Mouse (Mus musculus) testis, adult 2 months (tissue): Measurements from ENCODE around the gene Dapk2. TPM values are rescaled to one million over a fixed set of nuclear protein-coding genes. Genes with fewer than 3 reads are reported as not detected.

ENCODE experiments used
- H3K27ac ChIP-seq: fragments of 200-500 bp; 2 replicates; pipeline ENCODE4 v1.5.1; 2012; ENCODE audit warnings: low read depth, low read length; ENCODE audit not compliant: control insufficient read depth, insufficient read depth
- H3K27me3 ChIP-seq: fragments of 200-500 bp; 2 replicates; pipeline ENCODE4 v1.6.1; 2012; ENCODE audit warnings: mild to moderate bottlenecking, low read length, moderate library complexity; ENCODE audit not compliant: control insufficient read depth, insufficient read depth
- H3K36me3 ChIP-seq: fragments of 200-500 bp; 2 replicates; pipeline ENCODE4 v1.6.1; 2012; ENCODE audit warnings: mild to moderate bottlenecking, low read length; ENCODE audit not compliant: control insufficient read depth, insufficient read depth
- H3K4me1 ChIP-seq: fragments of 200-500 bp; 2 replicates; pipeline ENCODE4 v1.6.1; 2012; ENCODE audit warnings: low read length; ENCODE audit not compliant: control insufficient read depth, insufficient read depth
- H3K4me3 ChIP-seq: fragments of 200-500 bp; 2 replicates; pipeline ENCODE4 v1.5.1; 2012; ENCODE audit warnings: low read depth, mild to moderate bottlenecking, low read length, moderate library complexity, mixed read lengths; ENCODE audit not compliant: control insufficient read depth
- CTCF ChIP-seq: fragments of 200-500 bp; IDR thresholded peaks from 2 replicates; pipeline ENCODE4 v1.5.1; 2012; ENCODE audit warnings: low read depth, mild to moderate bottlenecking, inconsistent platforms, low read length, moderate library complexity; ENCODE audit not compliant: control insufficient read depth, insufficient read depth, insufficient replicate concordance
- POLR2A ChIP-seq: fragments of 200-500 bp; IDR thresholded peaks from 2 replicates; pipeline ENCODE4 v1.6.1; 2012; ENCODE audit warnings: low read depth, mild to moderate bottlenecking, inconsistent platforms, low read length, moderate library complexity; ENCODE audit not compliant: control insufficient read depth
- polyA plus RNA-seq: library from polyadenylated mRNA; depleted of rRNA; stranded (reverse); fragments of >200 nt; gene quantifications from 2 replicates; pipeline ENCODE4 v1.2.3, GENCODE M21; 2012

Gene Dapk2
- polyA plus RNA-seq, 1 experiment: 0.67 TPM

GRCm38 (mm10) chr9:66196561-66196960 is 38.5 kb downstream of the Dapk2 start:
- H3K4me1 ChIP-seq: no peaks in the 10 kb centered on the region; the same call in none of the 2 replicates
- H3K36me3 ChIP-seq: no peaks in the 10 kb centered on the region
- H3K27ac ChIP-seq: no peak overlapping the region
- no peak overlapping the region for H3K4me3 ChIP-seq
- no peaks in the 10 kb centered on the region for H3K27me3 ChIP-seq
- TF ChIP-seq CTCF (no peak), POLR2A (no peak)

GRCm38 (mm10) chr9:66198533-66198932 is 40.5 kb downstream of the Dapk2 start:
- no peaks in the 10 kb centered on the region for H3K27me3 ChIP-seq
- no peak overlapping the region for H3K27ac ChIP-seq
- TF ChIP-seq CTCF (no peak), POLR2A (no peak)
- H3K4me1 ChIP-seq: no peaks in the 10 kb centered on the region; the same call in none of the 2 replicates
- H3K4me3 ChIP-seq: no peak overlapping the region
- H3K36me3 ChIP-seq: no peaks in the 10 kb centered on the region

GRCm38 (mm10) chr9:66199657-66200410 is 41.8 kb downstream of the Dapk2 start:
- no peak for TF ChIP-seq POLR2A
- no peak for TF ChIP-seq CTCF
- H3K27ac ChIP-seq: no peak overlapping the region

GRCm38 (mm10) chr9:66200411-66200789 is 42.4 kb downstream of the Dapk2 start:
- no peaks in the 10 kb centered on the region for H3K27me3 ChIP-seq
- H3K4me1 ChIP-seq: no peaks in the 10 kb centered on the region; the same call in none of the 2 replicates
- no peaks in the 10 kb centered on the region for H3K36me3 ChIP-seq
- no peak overlapping the region for H3K4me3 ChIP-seq
- no peak overlapping the region for H3K27ac ChIP-seq
- no peak for TF ChIP-seq POLR2A
- no peak for TF ChIP-seq CTCF

More at GRCm38 (mm10) chr9:66199657-66200410, 41.8 kb downstream of the Dapk2 start:
- H3K4me3 ChIP-seq: no peak overlapping the region
- no peaks in the 10 kb centered on the region; the same call in none of the 2 replicates for H3K4me1 ChIP-seq
- no peaks in the 10 kb centered on the region for H3K27me3 ChIP-seq
- no peaks in the 10 kb centered on the region for H3K36me3 ChIP-seq

DNA sequence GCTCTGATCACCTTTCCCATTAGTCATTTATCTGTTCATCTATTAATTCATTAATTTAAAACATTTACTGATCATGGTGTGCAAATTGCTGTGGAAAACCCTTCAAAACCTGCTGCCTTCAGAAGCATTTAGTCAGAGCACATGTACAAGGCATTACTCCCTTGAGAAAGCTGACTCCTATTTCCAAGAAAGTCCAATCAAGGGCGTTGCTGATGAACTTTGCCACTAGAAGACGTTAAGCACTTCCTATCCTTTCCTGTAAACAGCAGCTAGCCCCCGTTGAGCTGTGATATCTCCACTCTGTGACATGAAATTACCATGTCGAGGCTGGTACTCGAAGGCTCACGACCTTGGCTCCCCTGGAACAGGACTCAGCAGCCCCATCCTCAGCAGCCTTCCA is 43.6 kb downstream of the Dapk2 start:
- Histone ChIP-seq H3K36me3 (no peaks in the 10 kb centered on the region), H3K27ac (no peak overlapping the region), H3K4me3 (no peak overlapping the region), H3K27me3 (no peaks in the 10 kb centered on the region), H3K4me1 (no peaks in the 10 kb centered on the region; the same call in none of the 2 replicates)
- no peak for TF ChIP-seq CTCF
- TF ChIP-seq POLR2A: no peak

DNA sequence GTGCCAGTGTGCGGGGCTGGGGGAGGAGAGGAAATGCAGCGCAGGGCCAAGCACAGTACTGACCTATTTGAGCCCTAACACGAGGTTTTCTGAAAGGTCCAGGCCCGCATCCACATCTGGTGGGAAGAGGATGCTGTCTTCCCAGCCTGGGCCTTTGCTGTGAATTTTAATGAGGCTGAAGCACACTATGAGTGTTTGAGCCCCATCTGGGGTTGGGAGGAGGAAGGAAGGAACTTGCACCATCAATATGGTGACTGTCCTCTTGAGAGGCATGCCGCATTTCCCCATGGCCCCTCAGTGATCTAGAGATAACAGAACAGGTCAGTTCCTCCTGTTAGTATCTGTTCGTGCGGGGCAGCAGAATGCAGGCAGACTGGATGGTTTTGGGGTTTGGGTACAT is 44.4 kb downstream of the Dapk2 start:
- no peaks in the 10 kb centered on the region for H3K27me3 ChIP-seq
- no peak overlapping the region for H3K27ac ChIP-seq
- no peaks in the 10 kb centered on the region for H3K36me3 ChIP-seq
- no peak for TF ChIP-seq POLR2A
- TF ChIP-seq CTCF: no peak
- no peak overlapping the region for H3K4me3 ChIP-seq
- H3K4me1 ChIP-seq: no peaks in the 10 kb centered on the region; the same call in none of the 2 replicates

DNA sequence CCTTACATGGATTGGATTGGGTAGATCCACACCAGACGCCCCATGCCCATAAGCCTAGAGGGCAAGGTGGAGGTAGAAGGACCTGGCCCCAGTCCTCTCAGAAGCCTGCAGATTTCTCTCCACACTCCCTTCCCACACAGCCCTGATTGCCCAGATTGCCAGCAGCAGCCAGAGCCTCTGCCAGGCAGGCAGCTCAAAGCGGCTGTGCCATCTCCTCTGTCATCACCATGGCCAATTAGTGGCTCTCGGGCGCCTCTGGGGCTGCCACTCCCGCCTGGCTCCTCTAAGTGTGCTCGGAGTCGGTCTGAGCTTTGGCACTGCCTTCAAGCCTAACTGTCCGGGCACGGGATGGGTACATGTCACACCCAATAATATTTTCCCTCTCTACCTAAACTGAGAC is 47.7 kb downstream of the Dapk2 start:
- no peak overlapping the region for H3K4me3 ChIP-seq
- TF ChIP-seq POLR2A (no peak), CTCF (no peak)

More for the DNA sequence above, 47.7 kb downstream of the Dapk2 start:
- Histone ChIP-seq H3K36me3 (no peaks in the 10 kb centered on the region), H3K27me3 (no peaks in the 10 kb centered on the region), H3K4me1 (no peaks in the 10 kb centered on the region), H3K27ac (no peak overlapping the region)
